Mouse (Mus musculus): ENCODE results near the gene Fam78a. TPM values are rescaled to one million over a fixed set of nuclear protein-coding genes. Genes with fewer than 3 reads are reported as not detected.

The Fam78a gene
- polyA plus RNA-seq, 1 experiment: 3.0 TPM

DNA sequence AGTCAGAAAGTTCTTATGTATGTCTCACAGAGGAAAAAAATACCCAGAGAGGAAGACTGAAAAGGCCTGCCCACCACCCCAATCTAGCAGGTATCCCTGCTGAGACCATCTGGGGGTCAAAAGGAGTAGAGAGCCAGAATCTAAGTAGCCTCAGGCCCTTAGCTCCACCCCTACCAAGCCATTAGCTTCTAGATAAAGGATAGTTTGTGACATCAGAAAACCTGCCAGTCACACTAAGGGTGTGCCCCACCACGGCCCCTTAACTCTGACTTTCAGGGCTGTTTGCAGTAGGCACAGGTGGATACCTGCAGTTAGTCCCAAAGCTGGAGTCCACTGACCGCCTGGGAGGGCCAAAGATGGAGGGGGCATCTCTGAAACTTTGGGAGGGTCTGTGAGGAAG, 574 bp upstream of the Fam78a start:
- Histone ChIP-seq H3K9me3 (replicated peaks; ENCODE audit: control insufficient read depth, insufficient read depth, low read length, poor library complexity, severe bottlenecking) (no peaks in the 10 kb centered on the region), H3K9ac (ENCODE audit: low read depth, poor library complexity, severe bottlenecking) (no peak overlapping the region), H3K4me3 (ENCODE audit: low read depth, low read length) (no peak overlapping the region), H3K36me3 (ENCODE audit: control insufficient read depth, insufficient read depth, low read length, poor library complexity, severe bottlenecking) (no peaks in the 10 kb centered on the region), H3K27me3 (ENCODE audit: control insufficient read depth, insufficient read depth, low read length, poor library complexity, severe bottlenecking) (no peaks in the 10 kb centered on the region; the same call in 1 of the 2 replicates), H3K4me1 (ENCODE audit: control insufficient read depth, insufficient read depth, low read length) (no peaks in the 10 kb centered on the region), H3K27ac (ENCODE audit: insufficient read depth, low read length) (no peak overlapping the region)
- TF ChIP-seq CTCF (IDR thresholded peaks at IDR 0.05; ENCODE audit: low read depth, low read length) (no peak), POLR2A (IDR thresholded peaks at IDR 0.05; ENCODE audit: insufficient read depth, low read length) (no peak), EP300 (IDR thresholded peaks at IDR 0.05; ENCODE audit: insufficient read depth, low read depth, low read length) (no peak)

DNA sequence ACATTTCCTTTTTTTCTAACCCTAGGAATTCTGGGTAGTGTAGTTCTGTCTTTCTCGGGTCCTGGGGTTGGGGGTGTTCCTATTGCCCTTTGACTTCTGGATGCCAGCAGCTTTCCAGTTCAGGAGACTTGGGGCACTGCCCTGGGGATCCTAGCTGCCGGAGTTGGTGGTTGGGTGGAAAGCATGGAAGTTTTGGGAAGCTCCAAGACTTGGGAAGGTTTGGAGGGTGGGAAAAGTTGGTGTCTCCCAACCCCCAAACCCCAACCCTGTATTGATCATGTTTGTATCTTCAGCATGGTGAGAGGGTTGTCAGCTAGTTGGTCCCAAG, 179 bp upstream of the Fam78a start:
- peak overlapping the region; percentile 57 for H3K4me3 ChIP-seq (ENCODE audit: low read depth, low read length)
- no peak overlapping the region for H3K27ac ChIP-seq (ENCODE audit: insufficient read depth, low read length)
- H3K9ac ChIP-seq (ENCODE audit: low read depth, poor library complexity, severe bottlenecking): peak overlapping the region; percentile 69; the same call in 1 of the 2 replicates
- no peaks in the 10 kb centered on the region for H3K4me1 ChIP-seq (ENCODE audit: control insufficient read depth, insufficient read depth, low read length)
- no peaks in the 10 kb centered on the region for H3K9me3 ChIP-seq (replicated peaks; ENCODE audit: control insufficient read depth, insufficient read depth, low read length, poor library complexity, severe bottlenecking)
- H3K27me3 ChIP-seq (ENCODE audit: control insufficient read depth, insufficient read depth, low read length, poor library complexity, severe bottlenecking): no peaks in the 10 kb centered on the region; the same call in 1 of the 2 replicates
- TF ChIP-seq POLR2A (IDR thresholded peaks at IDR 0.05; ENCODE audit: insufficient read depth, low read length) (no peak), EP300 (IDR thresholded peaks at IDR 0.05; ENCODE audit: insufficient read depth, low read depth, low read length) (no peak), CTCF (IDR thresholded peaks at IDR 0.05; ENCODE audit: low read depth, low read length) (no peak)
- H3K36me3 ChIP-seq (ENCODE audit: control insufficient read depth, insufficient read depth, low read length, poor library complexity, severe bottlenecking): no peaks in the 10 kb centered on the region

- H3K27ac ChIP-seq (ENCODE audit: insufficient read depth, low read length): no peak overlapping the region
- TF ChIP-seq EP300 (IDR thresholded peaks at IDR 0.05; ENCODE audit: insufficient read depth, low read depth, low read length) (no peak), CTCF (IDR thresholded peaks at IDR 0.05; ENCODE audit: low read depth, low read length) (peak; percentile 27), POLR2A (IDR thresholded peaks at IDR 0.05; ENCODE audit: insufficient read depth, low read length) (no peak)
- no peaks in the 10 kb centered on the region for H3K9me3 ChIP-seq (replicated peaks; ENCODE audit: control insufficient read depth, insufficient read depth, low read length, poor library complexity, severe bottlenecking)
- H3K9ac ChIP-seq (ENCODE audit: low read depth, poor library complexity, severe bottlenecking): peak overlapping the region; percentile 69
- no peaks in the 10 kb centered on the region for H3K36me3 ChIP-seq (ENCODE audit: control insufficient read depth, insufficient read depth, low read length, poor library complexity, severe bottlenecking)
- peak overlapping the region; percentile 57 for H3K4me3 ChIP-seq (ENCODE audit: low read depth, low read length)
- H3K27me3 ChIP-seq (ENCODE audit: control insufficient read depth, insufficient read depth, low read length, poor library complexity, severe bottlenecking): no peaks in the 10 kb centered on the region; the same call in 1 of the 2 replicates
- peaks cover 5% of the 10 kb centered on the region for H3K4me1 ChIP-seq (ENCODE audit: control insufficient read depth, insufficient read depth, low read length)
Observed at GRCm38 (mm10) chr2:32083159-32084011, 1.3 kb downstream of the Fam78a start.

DNA sequence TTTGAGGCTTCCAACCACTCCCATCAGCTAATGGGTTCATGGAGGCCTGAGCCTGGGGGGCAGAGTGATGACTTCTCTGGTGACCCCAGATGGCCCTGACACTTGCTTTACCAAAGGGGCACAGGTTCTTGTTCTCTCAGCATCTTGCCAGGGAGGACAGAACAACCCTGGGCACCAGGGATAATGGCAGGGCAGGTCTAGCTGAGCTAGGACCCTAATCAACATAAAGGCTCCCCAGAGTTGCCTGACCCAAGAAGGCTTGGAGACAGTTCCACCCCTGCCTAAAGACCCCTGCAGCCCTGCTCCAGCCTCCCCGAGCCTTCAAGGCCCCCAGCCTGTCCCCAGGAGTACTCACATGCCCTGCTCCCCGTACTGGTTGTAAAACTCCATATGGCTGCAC, 2.4 kb downstream of the Fam78a start:
- Histone ChIP-seq H3K9me3 (replicated peaks; ENCODE audit: control insufficient read depth, insufficient read depth, low read length, poor library complexity, severe bottlenecking) (no peaks in the 10 kb centered on the region), H3K4me3 (ENCODE audit: low read depth, low read length) (peak overlapping the region; percentile 57), H3K4me1 (ENCODE audit: control insufficient read depth, insufficient read depth, low read length) (peaks cover 5% of the 10 kb centered on the region), H3K36me3 (ENCODE audit: control insufficient read depth, insufficient read depth, low read length, poor library complexity, severe bottlenecking) (no peaks in the 10 kb centered on the region), H3K9ac (ENCODE audit: low read depth, poor library complexity, severe bottlenecking) (peak overlapping the region; percentile 69; the same call in 1 of the 2 replicates), H3K27ac (ENCODE audit: insufficient read depth, low read length) (no peak overlapping the region), H3K27me3 (ENCODE audit: control insufficient read depth, insufficient read depth, low read length, poor library complexity, severe bottlenecking) (no peaks in the 10 kb centered on the region; the same call in 1 of the 2 replicates)
- no peak for TF ChIP-seq EP300 (IDR thresholded peaks at IDR 0.05; ENCODE audit: insufficient read depth, low read depth, low read length)
- no peak for TF ChIP-seq CTCF (IDR thresholded peaks at IDR 0.05; ENCODE audit: low read depth, low read length)
- no peak for TF ChIP-seq POLR2A (IDR thresholded peaks at IDR 0.05; ENCODE audit: insufficient read depth, low read length)

DNA sequence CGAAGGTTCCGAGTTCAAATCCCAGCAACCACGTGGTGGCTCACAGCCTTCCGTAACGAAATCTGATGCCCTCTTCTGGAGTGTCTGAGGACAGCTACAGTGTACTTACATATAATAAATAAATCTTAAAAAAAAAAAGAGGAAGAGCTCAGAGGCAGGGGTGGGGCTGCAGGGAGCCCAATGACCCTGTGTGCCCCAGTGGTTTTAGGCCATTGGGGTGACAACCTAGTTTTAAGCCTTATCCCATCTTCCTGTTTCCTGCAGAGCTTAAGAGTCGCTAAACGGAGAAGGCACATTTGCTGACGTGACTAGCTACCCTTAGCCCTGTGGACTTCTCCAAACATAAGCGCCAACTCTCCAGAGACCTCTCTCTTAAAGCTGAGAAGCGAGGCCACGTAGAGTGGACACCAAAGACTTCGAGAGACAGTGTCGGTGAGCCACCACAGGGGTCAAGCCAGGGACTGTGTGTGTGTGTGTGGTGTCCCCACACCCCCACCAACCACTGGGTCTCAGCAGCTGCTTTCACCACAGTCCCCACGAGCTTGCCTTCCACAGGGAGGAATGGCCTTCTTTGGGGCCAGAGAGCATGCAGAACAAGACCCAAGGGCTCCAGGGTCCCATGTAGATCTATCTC, 3.2 kb downstream of the Fam78a start:
- Histone ChIP-seq H3K27ac (ENCODE audit: insufficient read depth, low read length) (no peak overlapping the region), H3K9me3 (replicated peaks; ENCODE audit: control insufficient read depth, insufficient read depth, low read length, poor library complexity, severe bottlenecking) (no peaks in the 10 kb centered on the region), H3K4me3 (ENCODE audit: low read depth, low read length) (no peak overlapping the region), H3K9ac (ENCODE audit: low read depth, poor library complexity, severe bottlenecking) (no peak overlapping the region), H3K4me1 (ENCODE audit: control insufficient read depth, insufficient read depth, low read length) (peaks cover 5% of the 10 kb centered on the region), H3K27me3 (ENCODE audit: control insufficient read depth, insufficient read depth, low read length, poor library complexity, severe bottlenecking) (no peaks in the 10 kb centered on the region; the same call in 1 of the 2 replicates), H3K36me3 (ENCODE audit: control insufficient read depth, insufficient read depth, low read length, poor library complexity, severe bottlenecking) (no peaks in the 10 kb centered on the region)
- no peak for TF ChIP-seq EP300 (IDR thresholded peaks at IDR 0.05; ENCODE audit: insufficient read depth, low read depth, low read length)
- TF ChIP-seq CTCF (IDR thresholded peaks at IDR 0.05; ENCODE audit: low read depth, low read length): no peak
- TF ChIP-seq POLR2A (IDR thresholded peaks at IDR 0.05; ENCODE audit: insufficient read depth, low read length): no peak

- Histone ChIP-seq H3K27me3 (ENCODE audit: control insufficient read depth, insufficient read depth, low read length, poor library complexity, severe bottlenecking) (no peaks in the 10 kb centered on the region; the same call in 1 of the 2 replicates), H3K4me1 (ENCODE audit: control insufficient read depth, insufficient read depth, low read length) (peaks cover 5% of the 10 kb centered on the region), H3K9ac (ENCODE audit: low read depth, poor library complexity, severe bottlenecking) (no peak overlapping the region), H3K9me3 (replicated peaks; ENCODE audit: control insufficient read depth, insufficient read depth, low read length, poor library complexity, severe bottlenecking) (no peaks in the 10 kb centered on the region), H3K27ac (ENCODE audit: insufficient read depth, low read length) (no peak overlapping the region), H3K36me3 (ENCODE audit: control insufficient read depth, insufficient read depth, low read length, poor library complexity, severe bottlenecking) (no peaks in the 10 kb centered on the region), H3K4me3 (ENCODE audit: low read depth, low read length) (no peak overlapping the region)
- TF ChIP-seq POLR2A (IDR thresholded peaks at IDR 0.05; ENCODE audit: insufficient read depth, low read length): no peak
- no peak for TF ChIP-seq EP300 (IDR thresholded peaks at IDR 0.05; ENCODE audit: insufficient read depth, low read depth, low read length)
- TF ChIP-seq CTCF (IDR thresholded peaks at IDR 0.05; ENCODE audit: low read depth, low read length): no peak
Observed at GRCm38 (mm10) chr2:32080681-32081080, 4.0 kb downstream of the Fam78a start.

All from ES-Bruce4 (cell line).